Mouse (Mus musculus) embryonic facial prominence, embryonic 12.5 days (tissue): ENCODE results near the gene Kirrel3. TPM values are rescaled to one million over a fixed set of nuclear protein-coding genes. Genes with fewer than 3 reads are reported as not detected.

Experiments
- ATAC-seq: fragments of 200-750 bp; cut with Nextera tagmentation; 2 replicates; pipeline ENCODE4 v1.8.0; 2017; ENCODE audit not compliant: insufficient number of reproducible peaks, insufficient read depth, low FRiP score, low TSS enrichment
- H3K27ac ChIP-seq: fragments of 300-500 bp; sonication (generic); 2 replicates; pipeline ENCODE4 v1.5.1; 2016; ENCODE audit warnings: mild to moderate bottlenecking
- H3K27me3 ChIP-seq: fragments of 300-500 bp; sonication (generic); 2 replicates; pipeline ENCODE4 v1.6.1; 2016; ENCODE audit warnings: mild to moderate bottlenecking, moderate library complexity
- H3K36me3 ChIP-seq: fragments of 300-500 bp; sonication (generic); 2 replicates; pipeline ENCODE4 v1.6.1; 2016; ENCODE audit warnings: mild to moderate bottlenecking
- H3K4me1 ChIP-seq: fragments of 300-500 bp; sonication (generic); 2 replicates; pipeline ENCODE4 v1.6.1; 2016
- H3K4me2 ChIP-seq: fragments of 300-500 bp; sonication (generic); replicated peaks from 2 replicates; pipeline ENCODE4 v1.6.1; 2016; ENCODE audit warnings: mild to moderate bottlenecking, moderate library complexity
- H3K4me3 ChIP-seq: fragments of 300-500 bp; sonication (generic); 2 replicates; pipeline ENCODE4 v1.5.1; 2016; ENCODE audit warnings: mild to moderate bottlenecking
- H3K9ac ChIP-seq: fragments of 300-500 bp; sonication (generic); 2 replicates; pipeline ENCODE4 v1.6.1; 2016; ENCODE audit warnings: mild to moderate bottlenecking, moderate library complexity
- H3K9me3 ChIP-seq: fragments of 300-500 bp; sonication (generic); 2 replicates; pipeline ENCODE4 v1.6.1; 2016; ENCODE audit warnings: mild to moderate bottlenecking, moderate library complexity
- WGBS: fragments of 180-500 bp; shearing (Covaris S2); methylation state at CpG from one replicate; pipeline ENCODE4 v1.1.7; 2016; 5-methylcytosine and 5-hydroxymethylcytosine counted together
- polyA plus RNA-seq: library from polyadenylated mRNA; unstranded; fragments of >200 nt; fragmentation: Nextera tagmentation; extraction: Ambion mirVana; gene quantifications from 2 replicates; pipeline ENCODE4 v1.2.1, GENCODE M21; 2016

Gene Kirrel3
- polyA plus RNA-seq, 1 experiment from 2014 or later = 7.9 TPM

DNA sequence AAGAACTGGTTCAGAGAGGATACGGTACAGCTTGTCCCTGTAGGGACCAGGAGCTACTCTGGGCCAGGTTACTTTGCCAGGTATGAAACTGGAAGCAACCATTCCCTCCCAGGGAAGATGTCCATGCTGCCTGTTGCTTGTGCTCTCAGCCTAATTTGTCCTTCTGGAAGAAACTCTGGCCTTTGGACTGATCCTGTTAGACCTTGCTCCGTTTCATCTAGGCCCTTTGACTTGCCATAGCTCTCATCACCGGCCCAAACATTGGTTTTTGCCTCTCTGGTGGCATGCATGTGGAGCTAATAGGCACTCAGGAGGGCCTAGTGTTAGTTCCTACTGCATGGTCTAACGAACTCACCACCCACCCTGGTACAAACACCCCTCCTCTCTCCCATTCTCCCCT, 88.2 kb downstream of the Kirrel3 start:
- Histone ChIP-seq H3K9me3 (no peaks in the 10 kb centered on the region), H3K27ac (no peak overlapping the region), H3K27me3 (no peaks in the 10 kb centered on the region), H3K4me3 (no peak overlapping the region), H3K9ac (no peak overlapping the region), H3K4me1 (no peaks in the 10 kb centered on the region), H3K4me2 (no peak overlapping the region), H3K36me3 (no peaks in the 10 kb centered on the region)
- 88% methylated on average over 4 of the region's 4 CpGs for WGBS
- no peak for ATAC-seq

- Histone ChIP-seq H3K4me2 (no peak overlapping the region), H3K4me3 (no peak overlapping the region), H3K4me1 (no peaks in the 10 kb centered on the region), H3K27me3 (no peaks in the 10 kb centered on the region), H3K36me3 (no peaks in the 10 kb centered on the region), H3K27ac (no peak overlapping the region), H3K9me3 (no peaks in the 10 kb centered on the region), H3K9ac (no peak overlapping the region)
- 83% methylated on average over 6 of the region's 6 CpGs for WGBS
- ATAC-seq = no peak
These were observed 88.9 kb downstream of the Kirrel3 start for GRCm38 (mm10) chr9:34574611-34575010.

DNA sequence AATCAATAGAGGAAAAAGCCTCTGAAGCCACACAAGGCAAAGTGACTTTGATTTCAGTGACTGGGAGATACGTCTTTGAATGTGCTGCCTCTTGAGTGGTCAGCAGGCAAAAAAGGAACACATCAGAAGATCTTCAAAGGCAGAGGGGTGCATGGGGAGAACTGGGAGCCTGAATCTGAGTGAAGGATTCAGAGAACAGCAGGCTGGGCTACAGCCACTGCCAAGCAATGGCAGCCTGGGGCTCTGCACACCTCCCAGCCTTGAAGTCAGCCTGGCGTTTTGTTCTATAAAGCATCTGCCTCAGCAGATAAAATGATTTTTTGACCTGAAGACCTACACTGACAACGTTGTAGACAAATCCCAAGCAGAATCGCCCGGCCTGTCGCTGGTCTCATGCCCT, 93.5 kb downstream of the Kirrel3 start:
- H3K36me3 ChIP-seq = no peaks in the 10 kb centered on the region
- H3K4me2 ChIP-seq = no peak overlapping the region
- H3K27ac ChIP-seq = no peak overlapping the region
- no peaks in the 10 kb centered on the region for H3K27me3 ChIP-seq
- 85% methylated on average over 6 of the region's 6 CpGs for WGBS
- ATAC-seq = no peak
- no peaks in the 10 kb centered on the region for H3K4me1 ChIP-seq
- H3K9ac ChIP-seq = no peak overlapping the region
- H3K4me3 ChIP-seq = no peak overlapping the region
- no peaks in the 10 kb centered on the region for H3K9me3 ChIP-seq

DNA sequence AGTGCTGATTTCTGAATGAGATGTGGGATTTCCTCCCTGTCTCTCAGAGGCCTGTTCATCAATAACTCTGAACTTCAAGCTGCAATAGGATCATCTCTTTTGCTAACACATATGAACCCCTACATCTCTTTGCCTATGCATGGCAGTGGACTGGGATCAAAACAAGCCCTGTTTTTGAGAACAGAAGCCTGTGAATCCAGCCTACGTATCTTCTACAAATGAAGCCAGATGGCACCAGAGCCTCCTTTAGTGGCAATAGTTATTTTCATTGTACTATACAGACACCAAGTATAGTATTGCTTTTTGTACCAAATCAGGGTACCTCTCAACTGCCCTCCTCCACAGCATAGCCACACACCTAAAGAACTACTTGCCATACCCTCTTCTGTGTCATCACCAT, 94.4 kb downstream of the Kirrel3 start:
- H3K4me3 ChIP-seq = no peak overlapping the region
- no peaks in the 10 kb centered on the region for H3K36me3 ChIP-seq
- no peaks in the 10 kb centered on the region for H3K27me3 ChIP-seq
- H3K4me1 ChIP-seq = no peaks in the 10 kb centered on the region
- no peaks in the 10 kb centered on the region for H3K9me3 ChIP-seq
- no peak overlapping the region for H3K27ac ChIP-seq
- no peak for ATAC-seq
- 87% methylated on average over 1 of the region's 1 CpGs for WGBS
- no peak overlapping the region for H3K4me2 ChIP-seq
- H3K9ac ChIP-seq = no peak overlapping the region

DNA sequence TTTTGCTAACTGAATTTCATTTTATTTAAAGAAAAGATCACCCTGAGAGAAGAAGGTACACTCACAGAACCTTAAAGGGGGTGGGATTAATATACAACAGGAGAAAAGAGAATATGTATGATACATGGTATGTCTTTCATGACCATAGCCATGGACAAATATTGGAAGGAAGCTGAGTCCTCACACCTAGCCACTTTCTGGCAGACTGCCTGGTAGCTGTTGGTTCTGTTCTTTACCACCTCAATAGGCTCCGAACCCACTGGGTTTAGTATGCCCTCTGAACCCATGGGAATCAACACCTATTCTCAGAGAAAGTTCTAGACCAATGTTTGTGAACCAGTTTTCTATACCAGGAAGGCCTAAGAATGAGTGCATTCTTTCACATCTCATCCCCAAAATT, 96.8 kb downstream of the Kirrel3 start:
- Histone ChIP-seq H3K27me3 (no peaks in the 10 kb centered on the region), H3K4me2 (no peak overlapping the region), H3K27ac (no peak overlapping the region), H3K4me1 (no peaks in the 10 kb centered on the region), H3K4me3 (no peak overlapping the region), H3K9ac (no peak overlapping the region), H3K9me3 (no peaks in the 10 kb centered on the region), H3K36me3 (no peaks in the 10 kb centered on the region)
- 82% methylated on average over 1 of the region's 1 CpGs for WGBS
- no peak for ATAC-seq

DNA sequence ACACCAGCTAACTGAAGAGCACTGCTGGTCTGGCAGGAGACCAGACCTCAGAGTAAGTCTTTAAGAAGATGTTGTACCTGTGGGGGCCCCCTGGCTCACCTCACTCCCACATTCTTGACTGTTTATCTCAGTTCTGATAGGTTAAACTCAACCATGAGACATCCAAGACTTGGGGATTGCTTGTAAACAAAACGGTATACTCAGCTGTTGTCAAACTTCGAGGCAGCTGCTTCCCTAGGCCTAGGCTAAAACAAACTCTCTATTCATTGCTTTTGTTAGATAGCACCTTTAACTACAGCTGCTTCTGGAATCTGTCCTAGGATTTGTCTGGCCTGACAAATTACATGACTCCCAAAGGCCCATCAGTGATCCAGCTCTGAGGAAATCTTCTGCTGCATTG, 99.8 kb downstream of the Kirrel3 start:
- H3K4me2 ChIP-seq = no peak overlapping the region
- no peaks in the 10 kb centered on the region for H3K9me3 ChIP-seq
- H3K27me3 ChIP-seq = no peaks in the 10 kb centered on the region
- H3K4me1 ChIP-seq = no peaks in the 10 kb centered on the region
- no peak overlapping the region for H3K4me3 ChIP-seq
- H3K9ac ChIP-seq = no peak overlapping the region
- ATAC-seq = no peak
- 36% methylated on average over 2 of the region's 2 CpGs for WGBS
- H3K27ac ChIP-seq = no peak overlapping the region
- no peaks in the 10 kb centered on the region for H3K36me3 ChIP-seq

DNA sequence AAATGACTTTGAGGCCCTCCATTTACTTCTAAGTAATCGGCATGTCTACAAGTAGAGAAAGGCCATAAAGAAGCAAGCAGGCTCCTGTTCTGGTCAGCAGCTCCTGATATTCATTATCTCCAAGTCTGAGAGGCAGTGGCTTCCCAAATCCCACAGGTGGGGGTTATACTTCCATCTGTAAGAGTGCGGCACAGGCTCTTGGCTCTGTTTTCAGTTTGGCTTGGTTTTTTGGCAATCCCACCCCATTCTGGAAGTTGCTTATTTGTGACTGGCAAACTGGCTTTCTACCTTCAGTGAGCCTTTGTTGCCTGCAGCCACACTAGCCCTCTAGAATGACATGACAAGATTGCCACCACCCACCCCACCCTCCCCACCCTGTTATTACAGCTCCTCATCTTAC, 100.4 kb downstream of the Kirrel3 start:
- 57% methylated on average over 2 of the region's 2 CpGs for WGBS
- no peak for ATAC-seq
- no peak overlapping the region for H3K4me2 ChIP-seq

GRCm38 (mm10) chr9:34589799-34590198, 104.1 kb downstream of the Kirrel3 start:
- Histone ChIP-seq H3K4me2 (no peak overlapping the region), H3K27ac (no peak overlapping the region), H3K9ac (no peak overlapping the region), H3K4me1 (no peaks in the 10 kb centered on the region), H3K36me3 (no peaks in the 10 kb centered on the region), H3K27me3 (no peaks in the 10 kb centered on the region), H3K9me3 (no peaks in the 10 kb centered on the region), H3K4me3 (no peak overlapping the region)
- 76% methylated on average over 1 of the region's 1 CpGs for WGBS
- ATAC-seq = no peak

More for the DNA sequence above, 100.4 kb downstream of the Kirrel3 start:
- Histone ChIP-seq H3K27me3 (no peaks in the 10 kb centered on the region), H3K9me3 (no peaks in the 10 kb centered on the region), H3K4me3 (no peak overlapping the region), H3K36me3 (no peaks in the 10 kb centered on the region), H3K4me1 (no peaks in the 10 kb centered on the region), H3K27ac (no peak overlapping the region), H3K9ac (no peak overlapping the region)

DNA sequence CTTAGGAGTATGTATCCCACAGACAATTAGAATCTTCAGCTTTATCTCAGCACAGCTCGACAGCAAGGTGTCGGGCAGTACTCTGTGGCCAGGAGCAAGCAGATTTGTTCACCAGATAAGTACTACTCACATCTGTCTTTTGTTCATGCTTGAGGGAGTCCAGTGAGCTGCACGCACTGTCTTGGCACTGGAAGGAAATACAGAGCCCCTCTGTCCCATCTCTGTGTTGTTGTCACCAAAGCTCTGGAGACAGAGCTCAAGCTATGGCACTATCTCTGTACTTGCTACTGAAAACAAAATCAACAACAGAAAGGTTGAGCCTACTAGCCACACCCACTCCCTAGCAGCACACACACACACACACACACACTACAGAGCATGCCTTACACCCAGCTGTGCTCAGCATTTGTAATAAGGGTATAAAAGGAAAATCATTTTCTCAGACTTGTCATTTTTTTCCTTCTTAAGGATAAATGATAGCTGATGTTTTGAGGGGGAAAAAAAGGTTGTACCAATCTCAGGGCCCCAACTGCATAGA, 106.4 kb downstream of the Kirrel3 start:
- H3K4me3 ChIP-seq = no peak overlapping the region
- no peaks in the 10 kb centered on the region for H3K36me3 ChIP-seq
- no peak overlapping the region for H3K4me2 ChIP-seq
- H3K9ac ChIP-seq = no peak overlapping the region
- H3K27me3 ChIP-seq = no peaks in the 10 kb centered on the region
- no peaks in the 10 kb centered on the region for H3K4me1 ChIP-seq
- no peaks in the 10 kb centered on the region for H3K9me3 ChIP-seq
- ATAC-seq = no peak
- WGBS = 38% methylated on average over 3 of the region's 3 CpGs
- no peak overlapping the region for H3K27ac ChIP-seq

DNA sequence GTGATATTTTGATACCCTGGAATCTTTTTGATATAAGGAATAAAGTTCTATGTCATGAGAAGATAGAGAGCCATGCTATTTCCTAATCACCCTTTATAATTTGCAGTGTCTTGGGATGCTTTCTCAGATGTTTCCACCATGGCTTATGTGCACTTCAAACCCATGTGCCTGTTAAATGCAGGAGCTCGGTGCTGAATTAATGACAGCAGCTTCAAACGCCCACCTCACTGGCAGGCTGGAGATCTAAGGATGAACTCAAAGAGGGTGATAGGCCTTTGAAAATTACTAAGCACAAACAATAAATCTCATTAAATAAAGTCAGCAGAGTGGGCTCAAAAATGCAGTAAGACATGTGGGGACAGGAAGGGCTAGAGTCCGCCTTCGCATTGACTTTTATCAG, 108.2 kb downstream of the Kirrel3 start:
- no peaks in the 10 kb centered on the region for H3K36me3 ChIP-seq
- no peaks in the 10 kb centered on the region for H3K27me3 ChIP-seq
- H3K27ac ChIP-seq = no peak overlapping the region
- H3K4me1 ChIP-seq = no peaks in the 10 kb centered on the region
- H3K9ac ChIP-seq = no peak overlapping the region
- ATAC-seq = no peak
- no peak overlapping the region for H3K4me3 ChIP-seq
- 88% methylated on average over 4 of the region's 4 CpGs for WGBS
- H3K9me3 ChIP-seq = no peaks in the 10 kb centered on the region
- no peak overlapping the region for H3K4me2 ChIP-seq

DNA sequence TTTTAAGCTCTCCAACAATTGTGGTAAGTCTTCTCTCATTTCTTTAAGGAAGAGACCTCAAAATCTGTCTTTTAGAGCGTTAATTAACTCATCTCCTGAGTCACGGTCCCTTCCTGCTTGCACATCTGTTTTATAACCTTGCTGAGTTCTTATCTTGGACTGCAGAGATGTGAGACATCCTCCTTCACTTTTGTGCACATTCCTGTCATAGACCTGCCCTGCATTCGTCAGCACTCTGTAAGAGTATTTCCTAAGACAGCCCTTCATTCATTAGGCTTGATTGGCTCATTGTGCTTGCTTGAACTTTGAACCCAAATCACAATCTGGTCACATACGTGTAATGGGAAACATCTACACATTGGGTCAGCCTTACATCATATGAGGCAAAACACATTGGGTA, 114.6 kb downstream of the Kirrel3 start:
- no peak for ATAC-seq
- Histone ChIP-seq H3K27me3 (no peaks in the 10 kb centered on the region), H3K36me3 (no peaks in the 10 kb centered on the region), H3K9ac (no peak overlapping the region), H3K27ac (no peak overlapping the region), H3K9me3 (no peaks in the 10 kb centered on the region), H3K4me2 (no peak overlapping the region), H3K4me3 (no peak overlapping the region), H3K4me1 (no peaks in the 10 kb centered on the region)
- 63% methylated on average over 4 of the region's 4 CpGs for WGBS

DNA sequence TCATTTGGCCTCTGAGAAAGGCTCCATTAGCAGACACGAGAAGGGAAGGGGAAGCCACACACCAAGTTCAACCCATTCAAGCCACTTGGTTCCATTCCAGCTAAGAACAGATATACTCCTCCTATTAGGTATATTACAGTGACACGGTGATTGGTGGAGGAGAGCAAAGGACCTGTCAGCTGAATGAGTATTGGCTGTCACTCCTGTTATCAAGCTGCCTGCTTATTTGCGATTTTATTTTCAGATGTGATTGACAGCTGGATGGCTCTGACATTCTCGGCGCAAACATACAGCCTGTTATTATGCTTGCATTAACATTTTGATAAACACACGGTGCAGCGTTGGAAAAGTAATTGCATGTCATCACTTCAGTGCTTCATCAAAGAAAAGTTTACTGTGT, 118.1 kb downstream of the Kirrel3 start:
- no peaks in the 10 kb centered on the region for H3K9me3 ChIP-seq
- H3K9ac ChIP-seq = no peak overlapping the region
- 82% methylated on average over 7 of the region's 7 CpGs for WGBS
- ATAC-seq = no peak
- H3K27ac ChIP-seq = no peak overlapping the region
- no peak overlapping the region for H3K4me3 ChIP-seq
- no peak overlapping the region for H3K4me2 ChIP-seq
- H3K4me1 ChIP-seq = no peaks in the 10 kb centered on the region
- no peaks in the 10 kb centered on the region for H3K36me3 ChIP-seq
- no peaks in the 10 kb centered on the region for H3K27me3 ChIP-seq

DNA sequence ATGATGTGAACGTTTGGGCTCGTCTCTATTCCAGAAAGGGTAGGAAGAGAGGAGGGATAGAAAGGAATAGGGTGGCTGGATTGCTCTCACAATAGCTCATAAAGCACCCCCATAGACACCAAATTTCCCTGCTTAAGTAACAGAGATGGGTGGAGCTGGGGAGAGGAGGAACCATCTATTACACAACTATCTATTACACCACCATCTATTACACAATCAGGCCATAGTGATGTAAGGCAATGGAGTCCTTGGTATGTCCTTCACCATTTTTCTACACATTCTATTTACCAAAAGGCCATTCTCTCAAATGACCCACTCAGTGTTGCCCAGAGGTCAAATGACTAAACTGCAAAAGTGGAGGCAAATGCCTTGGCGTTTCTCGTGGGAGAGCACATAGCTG, 119.2 kb downstream of the Kirrel3 start:
- Histone ChIP-seq H3K27me3 (no peaks in the 10 kb centered on the region), H3K36me3 (no peaks in the 10 kb centered on the region), H3K9ac (no peak overlapping the region), H3K4me2 (no peak overlapping the region), H3K9me3 (no peaks in the 10 kb centered on the region), H3K4me3 (no peak overlapping the region), H3K27ac (no peak overlapping the region), H3K4me1 (no peaks in the 10 kb centered on the region)
- 72% methylated on average over 4 of the region's 4 CpGs for WGBS
- ATAC-seq = no peak
